Mouse (Mus musculus) neural tube, embryonic 11.5 days (tissue): ENCODE data around the gene Tmod2. TPM values are rescaled to one million over a fixed set of nuclear protein-coding genes. Genes with fewer than 3 reads are reported as not detected.
"Not testable (repeated sequence)": the region's sequence is repeated elsewhere in the genome, so short reads cannot be mapped to it uniquely, and the experiment has no call there.

Source experiments
- ATAC-seq: fragments of 200-750 bp; cut with Nextera tagmentation; 2 replicates; pipeline ENCODE4 v1.8.0; 2017; ENCODE audit warnings: moderate number of reproducible peaks, mild to moderate bottlenecking, moderate TSS enrichment, moderate library complexity; ENCODE audit not compliant: insufficient read depth, low FRiP score, low TSS enrichment
- DNase-seq: peaks from one replicate; pipeline ENCODE4 v3.0.0-alpha.2; 2015; ENCODE audit warnings: low spot score
- H3K27ac ChIP-seq: fragments of 300-500 bp; sonication (generic); 2 replicates; pipeline ENCODE4 v1.5.1; 2014; ENCODE audit warnings: low read depth, mild to moderate bottlenecking, low read length
- H3K27me3 ChIP-seq: fragments of 300-500 bp; sonication (generic); 2 replicates; pipeline ENCODE4 v1.6.1; 2014; ENCODE audit warnings: mild to moderate bottlenecking, low read length, mixed read lengths; ENCODE audit not compliant: control insufficient read depth, insufficient read depth
- H3K36me3 ChIP-seq: fragments of 300-500 bp; sonication (generic); 2 replicates; pipeline ENCODE4 v1.6.1; 2014; ENCODE audit warnings: mild to moderate bottlenecking, low read length, moderate library complexity, mixed read lengths; ENCODE audit not compliant: control insufficient read depth, insufficient read depth
- H3K4me1 ChIP-seq: fragments of 300-500 bp; sonication (generic); 2 replicates; pipeline ENCODE4 v1.6.1; 2014; ENCODE audit warnings: low read length, mixed read lengths; ENCODE audit not compliant: control insufficient read depth, insufficient read depth
- H3K4me2 ChIP-seq: fragments of 300-500 bp; sonication (generic); 2 replicates; pipeline ENCODE4 v1.6.1; 2014; ENCODE audit warnings: low read depth, mild to moderate bottlenecking, moderate library complexity
- H3K4me3 ChIP-seq: fragments of 300-500 bp; sonication (generic); 2 replicates; pipeline ENCODE4 v1.5.1; 2014; ENCODE audit warnings: low read depth, low read length
- H3K9ac ChIP-seq: fragments of 300-500 bp; sonication (generic); 2 replicates; pipeline ENCODE4 v1.6.1; 2014; ENCODE audit warnings: mild to moderate bottlenecking, low read length
- H3K9me3 ChIP-seq: fragments of 300-500 bp; sonication (generic); 2 replicates; pipeline ENCODE4 v1.6.1; 2016; ENCODE audit warnings: low read length; ENCODE audit not compliant: control insufficient read depth
- WGBS: fragments of 180-500 bp; shearing (Covaris S2); extraction: QIAGEN DNeasy Blood & Tissue Kit; methylation state at CpG from one replicate; pipeline ENCODE4 v1.1.7; 2014; 5-methylcytosine and 5-hydroxymethylcytosine counted together
- polyA plus RNA-seq: library from polyadenylated mRNA; unstranded; fragments of >200 nt; fragmentation: Nextera tagmentation; extraction: Ambion mirVana; gene quantifications from 2 replicates; pipeline ENCODE4 v1.2.1, GENCODE M21; 2014

The Tmod2 gene
- polyA plus RNA-seq, 1 experiment from 2014 or later: 58.8 TPM

DNA sequence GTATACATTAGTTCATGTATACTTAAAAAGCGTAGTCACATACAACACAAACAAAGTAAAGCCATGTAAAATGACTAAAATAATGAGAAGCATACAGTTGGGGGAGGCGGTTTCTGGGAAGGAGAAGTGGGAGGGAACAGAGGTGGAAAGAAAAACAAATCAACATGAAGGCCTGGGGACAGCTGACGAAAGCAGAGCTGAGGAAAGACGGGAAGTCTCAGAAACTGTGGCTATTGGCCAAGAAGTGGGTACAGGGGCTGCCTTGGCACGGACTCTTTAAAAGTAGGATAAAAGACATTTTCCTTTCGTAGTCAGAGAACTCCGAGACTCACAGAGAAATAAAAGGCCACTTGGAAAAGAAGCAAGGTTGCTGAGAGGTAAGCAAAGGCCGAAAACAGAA, 62.1 kb downstream of the Tmod2 start:
- Histone ChIP-seq H3K4me3 (no peak overlapping the region), H3K36me3 (no peaks in the 10 kb centered on the region), H3K9me3 (no peaks in the 10 kb centered on the region), H3K27me3 (no peaks in the 10 kb centered on the region), H3K27ac (no peak overlapping the region), H3K9ac (no peak overlapping the region), H3K4me2 (no peak overlapping the region), H3K4me1 (no peaks in the 10 kb centered on the region)
- no peak for DNase-seq
- ATAC-seq: no peak
- 77% methylated on average over 8 of the region's 8 CpGs for WGBS

DNA sequence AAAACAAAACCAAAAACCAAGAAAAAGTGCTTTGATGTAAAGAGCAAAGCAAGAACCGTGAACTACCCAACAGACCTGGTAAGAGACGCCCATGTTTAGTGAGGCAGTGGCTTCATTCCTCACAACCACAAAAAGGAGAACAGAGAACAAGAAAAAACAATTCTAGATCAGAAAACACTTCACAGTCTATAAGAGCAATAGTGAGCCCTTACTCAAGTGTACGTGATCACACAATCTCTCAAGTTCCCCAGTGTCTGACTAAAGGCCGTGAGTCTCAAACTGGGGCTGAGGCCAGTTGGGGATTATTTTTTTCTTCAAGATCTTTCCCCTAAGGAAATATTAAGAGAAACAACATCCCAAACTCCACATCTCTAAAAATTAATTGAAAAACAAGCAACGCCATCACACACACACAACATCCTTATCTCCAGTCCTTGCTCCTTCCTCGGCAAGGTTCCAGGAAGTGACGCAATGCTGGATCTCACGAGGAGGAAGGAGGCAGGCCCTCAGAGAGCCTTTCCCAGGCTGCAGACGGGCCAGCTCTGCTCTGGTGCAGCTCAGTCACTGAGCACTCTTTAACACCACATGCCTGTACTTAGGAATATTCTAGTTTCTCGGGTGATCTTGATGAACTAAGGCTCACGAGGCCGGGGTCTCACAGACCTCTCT, 64.1 kb downstream of the Tmod2 start:
- WGBS: 86% methylated on average over 12 of the region's 12 CpGs
- no peaks in the 10 kb centered on the region for H3K36me3 ChIP-seq
- H3K9me3 ChIP-seq: no peaks in the 10 kb centered on the region
- no peak overlapping the region for H3K4me2 ChIP-seq
- no peak for DNase-seq
- H3K27ac ChIP-seq: no peak overlapping the region
- no peaks in the 10 kb centered on the region for H3K4me1 ChIP-seq
- H3K9ac ChIP-seq: no peak overlapping the region
- no peak for ATAC-seq
- no peaks in the 10 kb centered on the region for H3K27me3 ChIP-seq
- H3K4me3 ChIP-seq: no peak overlapping the region

DNA sequence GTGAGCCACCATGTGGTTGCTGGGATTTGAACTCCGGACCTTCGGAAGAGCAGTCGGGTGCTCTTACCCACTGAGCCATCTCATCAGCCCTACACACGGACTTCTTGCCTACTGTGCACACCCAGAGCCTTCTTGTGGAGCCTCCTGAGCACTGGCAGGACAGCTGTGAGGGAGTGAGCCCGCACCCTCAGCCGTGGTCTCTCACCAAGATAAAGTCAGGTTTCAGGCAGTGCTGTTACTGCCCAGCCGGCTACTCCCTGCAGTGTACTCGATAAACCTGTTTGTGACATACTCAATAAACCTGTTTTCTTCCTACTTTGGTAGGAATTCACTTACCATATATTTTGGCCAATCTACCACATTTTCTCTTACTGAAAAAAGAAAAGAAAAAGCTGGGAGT, 65.6 kb downstream of the Tmod2 start:
- WGBS: 89% methylated on average over 8 of the region's 8 CpGs
- Histone ChIP-seq H3K9me3 (no peaks in the 10 kb centered on the region), H3K4me1 (no peaks in the 10 kb centered on the region), H3K27me3 (no peaks in the 10 kb centered on the region), H3K27ac (no peak overlapping the region), H3K4me2 (no peak overlapping the region), H3K4me3 (no peak overlapping the region), H3K36me3 (no peaks in the 10 kb centered on the region), H3K9ac (no peak overlapping the region)
- no peak for DNase-seq
- no peak for ATAC-seq

- H3K4me3 ChIP-seq: no peak overlapping the region
- H3K4me2 ChIP-seq: no peak overlapping the region
- H3K9ac ChIP-seq: no peak overlapping the region
- 44% methylated on average over 5 of the region's 5 CpGs for WGBS
- ATAC-seq (no peak), DNase-seq (no peak)
- H3K4me1 ChIP-seq: no peaks in the 10 kb centered on the region
- no peaks in the 10 kb centered on the region for H3K27me3 ChIP-seq
- H3K27ac ChIP-seq: no peak overlapping the region
- no peaks in the 10 kb centered on the region for H3K36me3 ChIP-seq
- no peaks in the 10 kb centered on the region for H3K9me3 ChIP-seq
Measured at GRCm38 (mm10) chr9:75541497-75541896, 69.6 kb downstream of the Tmod2 start.

DNA sequence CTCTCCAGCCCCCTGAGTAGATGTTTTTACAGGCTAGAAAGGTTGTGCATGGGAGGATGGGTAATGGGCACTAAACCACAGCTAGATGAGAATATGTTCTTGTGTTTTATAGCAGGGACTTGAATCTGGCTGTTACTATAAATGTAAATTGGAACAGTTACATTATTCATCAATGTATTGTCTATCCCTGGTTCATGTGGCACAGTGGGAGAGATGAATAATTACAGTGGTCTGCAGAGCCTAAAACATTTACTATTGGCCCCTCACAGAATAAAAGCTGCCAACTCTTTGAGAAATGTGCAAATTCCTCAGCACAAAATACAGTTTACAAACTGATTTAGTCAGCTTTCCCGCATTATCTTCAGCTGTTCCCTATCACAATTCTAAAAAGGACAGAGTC, 74.7 kb downstream of the Tmod2 start:
- DNase-seq (no peak), ATAC-seq (no peak)
- H3K9ac ChIP-seq: no peak overlapping the region
- 79% methylated on average over 1 of the region's 1 CpGs for WGBS
- no peaks in the 10 kb centered on the region for H3K9me3 ChIP-seq
- no peaks in the 10 kb centered on the region for H3K4me1 ChIP-seq
- H3K36me3 ChIP-seq: no peaks in the 10 kb centered on the region
- H3K27ac ChIP-seq: no peak overlapping the region
- no peak overlapping the region for H3K4me2 ChIP-seq
- H3K27me3 ChIP-seq: no peaks in the 10 kb centered on the region
- H3K4me3 ChIP-seq: no peak overlapping the region

DNA sequence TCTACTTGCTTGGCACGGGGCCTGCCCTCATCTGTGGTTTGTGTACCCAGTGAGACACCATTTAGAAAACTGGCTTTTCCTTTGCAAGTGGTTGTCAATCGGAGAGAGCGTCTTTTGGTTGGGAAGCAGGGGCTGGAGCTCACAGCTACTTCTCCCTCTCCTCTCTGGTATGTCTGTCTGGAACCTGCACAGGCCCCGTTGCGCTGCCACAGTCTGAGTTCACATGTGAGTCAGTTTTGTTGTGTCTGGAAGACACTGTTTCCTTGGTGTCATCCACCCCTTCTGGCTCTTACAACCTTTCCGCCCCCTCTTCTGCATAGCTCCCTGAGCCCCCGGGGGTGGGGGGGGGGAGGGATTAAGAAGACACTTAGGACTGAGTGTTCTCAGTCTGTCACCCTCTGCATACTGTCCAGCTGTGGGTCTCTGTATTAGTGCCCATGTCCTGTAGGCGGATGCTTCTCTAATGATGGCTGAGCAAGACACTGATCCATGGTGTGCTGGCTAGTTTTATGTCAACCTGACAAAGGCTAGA, 76.6 kb downstream of the Tmod2 start:
- H3K4me3 ChIP-seq: no peak overlapping the region
- 94% methylated on average over 8 of the region's 8 CpGs for WGBS
- ATAC-seq (no peak), DNase-seq (no peak)
- no peaks in the 10 kb centered on the region for H3K27me3 ChIP-seq
- H3K9ac ChIP-seq: no peak overlapping the region
- H3K9me3 ChIP-seq: no peaks in the 10 kb centered on the region
- no peak overlapping the region for H3K27ac ChIP-seq
- H3K4me1 ChIP-seq: no peaks in the 10 kb centered on the region
- no peak overlapping the region for H3K4me2 ChIP-seq
- H3K36me3 ChIP-seq: no peaks in the 10 kb centered on the region

GRCm38 (mm10) chr9:75532989-75533388, 78.1 kb downstream of the Tmod2 start:
- not testable (repeated sequence) for H3K4me1 ChIP-seq, H3K36me3 ChIP-seq, H3K27me3 ChIP-seq, H3K4me2 ChIP-seq, DNase-seq, H3K9ac ChIP-seq, H3K9me3 ChIP-seq, H3K4me3 ChIP-seq, H3K27ac ChIP-seq, ATAC-seq
- 83% methylated on average over 8 of the region's 9 CpGs for WGBS

GRCm38 (mm10) chr9:75532461-75532860, 78.7 kb downstream of the Tmod2 start:
- Histone ChIP-seq H3K27ac (no peak overlapping the region), H3K9me3 (no peaks in the 10 kb centered on the region), H3K4me1 (no peaks in the 10 kb centered on the region), H3K9ac (no peak overlapping the region), H3K36me3 (no peaks in the 10 kb centered on the region), H3K27me3 (no peaks in the 10 kb centered on the region), H3K4me3 (no peak overlapping the region), H3K4me2 (no peak overlapping the region)
- WGBS: 92% methylated on average over 7 of the region's 7 CpGs
- DNase-seq (no peak), ATAC-seq (no peak)

DNA sequence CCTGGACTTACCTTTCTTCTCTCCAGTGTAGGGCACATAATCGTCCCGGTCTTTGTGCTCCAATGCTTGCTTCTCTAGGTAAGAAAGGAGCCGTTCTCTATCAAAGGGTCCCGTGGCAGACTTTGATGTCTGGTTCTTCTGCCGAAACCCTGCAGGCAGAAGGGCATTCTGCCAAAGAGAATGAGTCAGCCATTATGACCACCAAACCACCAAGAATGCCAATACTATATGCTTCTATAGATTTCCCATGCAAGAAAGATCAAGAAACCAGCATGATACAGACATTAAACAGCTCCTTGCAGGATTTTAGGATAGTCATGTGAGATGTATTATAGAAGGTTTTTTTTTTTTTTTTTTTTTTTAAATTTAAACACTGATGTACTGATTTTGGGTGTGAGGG, 81.8 kb downstream of the Tmod2 start:
- no peak overlapping the region for H3K9ac ChIP-seq
- ATAC-seq (no peak), DNase-seq (no peak)
- H3K27ac ChIP-seq: no peak overlapping the region
- no peaks in the 10 kb centered on the region for H3K4me1 ChIP-seq
- H3K36me3 ChIP-seq: no peaks in the 10 kb centered on the region
- no peaks in the 10 kb centered on the region for H3K27me3 ChIP-seq
- H3K9me3 ChIP-seq: no peaks in the 10 kb centered on the region
- no peak overlapping the region for H3K4me3 ChIP-seq
- WGBS: 94% methylated on average over 5 of the region's 5 CpGs
- no peak overlapping the region for H3K4me2 ChIP-seq
